Mouse (Mus musculus): ENCODE measurements around the gene Deup1.

Deup1 gene

DNA sequence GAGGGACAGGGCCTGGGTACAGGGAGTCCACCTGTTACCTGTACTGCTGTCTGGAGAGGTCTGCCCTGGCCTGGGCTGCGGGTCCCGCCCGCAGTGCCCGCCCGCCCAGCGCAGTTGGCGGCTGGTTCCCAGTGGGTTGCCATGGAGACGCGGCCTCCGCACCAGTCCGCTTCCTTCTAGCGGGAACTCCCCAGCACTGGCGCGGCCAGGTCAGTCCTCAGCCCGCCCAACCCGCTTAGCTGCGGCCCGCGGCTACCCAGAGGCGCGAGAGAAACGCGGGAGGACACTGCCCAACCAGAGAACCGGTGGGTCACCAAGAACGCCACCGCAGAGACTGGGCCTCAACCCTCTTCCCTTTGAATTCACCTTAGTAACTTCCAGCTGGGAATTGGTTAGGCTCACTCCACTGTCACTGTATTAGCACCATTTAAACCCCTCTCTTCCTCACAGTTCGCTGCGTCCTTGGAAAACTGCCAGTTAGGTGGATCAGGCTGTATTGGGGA, at the start of gene Deup1:
Deup1 (minus strand) TSS at position 149 of the 503 bp plus-strand sequence.
- DNase-seq (ENCODE audit: low spot score) = no peak

DNA sequence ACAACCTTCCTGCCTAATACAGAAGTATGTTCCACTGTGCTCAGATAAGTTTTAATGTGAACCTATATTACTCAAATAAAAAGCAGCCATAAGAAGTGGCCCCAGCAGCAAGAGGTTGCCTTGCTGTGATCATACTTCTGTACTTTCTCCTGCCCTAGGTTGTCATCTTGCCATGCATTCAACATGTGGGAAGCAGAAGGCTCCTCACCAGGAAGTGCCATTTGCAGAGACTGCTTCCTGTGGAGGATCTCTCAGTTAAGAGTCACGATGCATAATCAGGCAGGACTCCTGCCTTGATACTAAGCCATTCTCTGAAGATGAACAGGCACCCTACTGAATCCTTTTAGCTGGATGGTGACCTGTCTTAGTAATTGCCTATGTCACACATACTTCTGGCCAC, 44.5 kb upstream of the Deup1 start:
- no peak for DNase-seq (ENCODE audit: low spot score)

DNA sequence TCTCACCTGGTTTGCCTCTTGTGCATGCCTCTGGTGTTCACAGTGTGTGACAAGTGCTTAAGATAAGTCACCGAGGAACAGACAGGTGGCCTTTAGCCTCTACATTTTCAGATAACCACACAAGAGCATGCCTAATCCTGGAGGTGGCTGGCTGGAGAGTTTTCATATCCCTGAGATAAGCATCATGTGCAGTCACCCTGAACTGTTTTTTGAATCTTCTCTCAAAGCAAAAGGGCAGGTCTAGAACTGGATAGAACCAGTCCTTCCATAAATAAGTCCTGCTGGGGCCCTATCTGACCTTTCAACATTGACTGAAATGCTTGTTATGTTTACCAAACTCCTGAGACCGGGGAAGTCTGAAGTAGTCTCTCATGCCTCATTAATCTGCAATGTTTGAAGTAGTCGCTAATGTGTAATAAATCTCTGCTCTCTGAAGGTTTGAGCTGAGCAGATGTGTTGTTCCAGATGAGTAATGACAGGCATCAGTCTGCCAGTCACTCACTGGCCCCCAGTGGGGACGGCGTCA, 42.3 kb upstream of the Deup1 start:
- no peak for DNase-seq (ENCODE audit: low spot score)

DNA sequence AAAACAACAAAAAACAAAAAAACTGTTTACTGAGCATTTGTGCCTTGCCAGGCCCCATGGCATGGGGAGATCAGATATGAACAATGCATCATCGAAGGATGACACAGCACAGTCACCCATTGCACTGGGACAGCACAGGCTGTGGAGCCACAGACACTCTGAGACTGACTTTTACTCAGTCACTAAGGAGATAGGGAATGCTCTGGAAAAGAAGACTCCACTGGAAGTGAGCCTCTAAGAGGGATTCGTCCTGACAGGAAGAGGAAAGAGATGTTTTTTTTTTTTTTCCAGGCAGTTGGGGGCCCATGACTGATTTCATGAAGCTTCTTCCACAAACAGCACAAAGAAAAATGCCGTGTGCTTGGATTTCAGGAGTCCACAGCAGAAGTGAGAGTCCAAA, 41.7 kb upstream of the Deup1 start:
- no peak for DNase-seq (ENCODE audit: low spot score)

DNA sequence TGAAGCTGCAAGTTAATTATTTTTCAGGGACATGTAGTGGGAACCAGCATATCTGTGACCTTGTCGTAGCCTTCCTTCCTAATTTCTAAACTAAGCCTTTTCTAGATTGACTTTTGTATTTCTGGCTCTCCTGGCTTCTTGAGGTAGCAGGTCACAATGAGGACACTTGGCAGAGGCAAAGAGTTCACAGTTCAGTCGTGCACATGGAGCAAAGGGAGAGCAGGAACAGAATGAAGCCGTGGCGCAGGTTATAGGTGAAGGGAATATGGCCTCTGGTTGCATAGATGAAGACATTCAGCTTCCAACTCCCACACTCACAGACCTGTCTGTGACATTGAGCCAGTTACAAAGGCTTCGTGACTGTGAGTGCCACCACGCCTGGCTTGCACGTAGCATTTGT, 36.9 kb upstream of the Deup1 start:
- no peak for DNase-seq (ENCODE audit: low spot score)

DNA sequence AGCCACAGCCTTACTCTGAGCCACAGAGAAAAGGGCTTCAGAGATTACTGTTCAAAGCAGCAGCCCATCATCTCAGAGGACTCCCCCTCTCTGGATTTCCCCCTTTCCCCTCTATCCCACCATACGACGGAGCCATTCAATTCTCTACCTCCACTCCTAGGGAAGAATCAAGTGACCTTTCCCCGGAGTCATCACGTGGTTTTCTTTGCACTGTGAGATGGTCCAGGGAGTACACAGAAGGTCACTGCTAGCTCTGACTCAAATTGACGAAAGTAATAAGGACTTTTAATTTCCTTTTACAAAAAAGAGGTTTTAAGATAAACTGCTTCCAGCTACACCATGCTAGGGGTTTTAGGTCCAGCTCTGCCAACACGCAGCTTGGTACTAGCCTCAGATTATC, 31.3 kb upstream of the Deup1 start:
- no peak for DNase-seq (ENCODE audit: low spot score)

DNA sequence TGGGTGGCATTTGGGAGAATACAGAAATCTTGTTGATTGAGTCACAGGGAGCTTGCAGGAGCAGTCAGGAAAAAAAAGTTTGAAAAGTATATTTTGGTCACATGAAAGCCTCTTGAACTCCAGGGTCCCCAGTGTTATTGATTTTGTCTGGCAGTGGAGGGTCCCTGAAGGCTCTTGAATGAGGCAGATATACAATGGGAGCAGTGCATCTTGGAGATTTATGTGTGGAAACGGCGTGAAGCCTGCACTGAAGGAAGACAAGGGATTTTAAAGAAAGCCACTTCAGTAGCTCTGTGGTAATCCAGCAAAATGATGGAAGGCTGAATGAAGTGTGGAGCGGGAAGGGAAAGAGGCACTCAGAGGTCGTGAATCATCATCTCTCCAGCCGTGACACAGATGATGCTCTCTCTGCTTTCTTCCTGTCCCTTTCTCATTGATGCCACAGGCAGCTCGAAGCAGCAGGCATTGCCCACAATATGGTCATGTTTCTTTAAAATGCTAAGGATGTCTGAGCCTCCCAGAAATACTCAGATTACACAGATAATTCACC, 30.6 kb upstream of the Deup1 start:
- DNase-seq (ENCODE audit: low spot score) = no peak

DNA sequence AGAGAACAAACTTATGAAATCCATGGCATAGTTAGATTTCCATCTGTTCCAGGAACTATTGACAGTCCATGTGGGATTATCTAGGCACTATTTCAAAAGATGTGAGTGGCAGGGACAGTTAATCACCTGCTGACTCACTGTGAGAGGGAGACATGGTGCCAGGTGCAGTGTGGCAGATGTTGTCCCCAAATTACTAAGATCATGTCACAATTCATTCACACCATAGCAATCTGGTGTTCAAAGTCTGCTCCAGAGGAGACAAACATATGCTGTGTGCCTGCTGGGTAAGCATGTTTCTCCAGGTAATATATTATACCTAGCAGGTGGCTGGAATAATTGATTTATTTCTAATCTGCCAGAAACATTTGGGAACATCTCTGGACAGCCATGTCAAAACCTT, 25.3 kb upstream of the Deup1 start:
- DNase-seq (ENCODE audit: low spot score) = no peak

DNA sequence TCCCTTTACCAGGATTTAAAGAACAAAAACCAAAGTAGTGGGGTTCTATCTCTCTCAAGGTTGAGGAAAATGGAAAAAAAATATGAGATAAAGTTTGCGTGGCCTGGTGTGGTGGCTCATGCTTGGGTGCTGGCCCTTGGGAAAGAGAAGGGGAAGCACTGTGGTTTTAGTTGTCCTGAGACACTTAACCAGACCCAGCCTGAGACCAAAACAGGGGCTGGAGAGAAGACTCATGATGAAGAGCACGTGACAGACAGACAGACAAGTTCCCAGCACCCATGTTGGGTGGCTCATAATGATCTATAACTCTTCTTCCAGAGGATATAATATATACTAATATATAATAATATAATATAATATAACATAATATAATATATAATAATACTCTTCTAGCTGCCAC, 22.2 kb upstream of the Deup1 start:
- DNase-seq (ENCODE audit: low spot score) = no peak

DNA sequence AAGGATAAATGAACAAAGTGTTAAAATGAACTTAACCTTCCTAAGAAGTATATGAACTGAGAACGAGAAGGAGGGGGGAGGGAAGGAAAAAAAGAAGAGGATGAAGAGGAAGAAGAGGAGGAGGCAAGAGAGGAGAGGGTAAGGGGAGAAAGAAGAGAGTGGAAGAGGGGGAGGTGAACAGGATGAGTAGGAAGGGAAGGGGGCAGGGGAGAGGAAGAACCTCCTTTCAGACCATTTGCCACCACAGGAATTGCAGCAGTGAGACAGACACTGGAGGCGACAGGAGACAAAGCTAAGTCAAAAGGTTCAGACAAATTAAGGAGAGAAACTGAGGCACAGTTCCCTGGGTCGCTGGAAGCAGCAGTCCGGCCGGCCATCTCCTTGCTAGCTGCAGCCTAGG, 349 bp downstream of the Deup1 start:
- no peak for DNase-seq (ENCODE audit: low spot score)

DNA sequence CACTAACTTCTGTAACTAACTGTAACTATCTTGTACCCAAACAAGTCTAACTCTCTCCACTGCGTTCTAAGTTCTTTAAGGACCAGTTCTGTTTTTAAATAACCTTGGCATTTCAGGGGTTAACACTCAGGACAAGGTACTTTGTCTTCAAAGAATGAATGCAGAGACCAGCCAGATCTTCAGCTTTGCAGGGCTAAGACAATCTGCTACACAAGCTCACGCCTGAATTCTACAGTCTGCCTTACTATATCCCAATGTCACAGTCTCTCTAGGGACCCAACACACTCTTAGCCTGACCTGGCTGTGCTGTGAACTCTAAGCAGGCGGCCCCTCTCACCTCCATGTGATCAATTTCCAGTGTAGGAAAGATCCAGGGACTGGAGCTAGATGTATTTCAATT, 3.0 kb downstream of the Deup1 start:
- DNase-seq (ENCODE audit: low spot score) = no peak

DNA sequence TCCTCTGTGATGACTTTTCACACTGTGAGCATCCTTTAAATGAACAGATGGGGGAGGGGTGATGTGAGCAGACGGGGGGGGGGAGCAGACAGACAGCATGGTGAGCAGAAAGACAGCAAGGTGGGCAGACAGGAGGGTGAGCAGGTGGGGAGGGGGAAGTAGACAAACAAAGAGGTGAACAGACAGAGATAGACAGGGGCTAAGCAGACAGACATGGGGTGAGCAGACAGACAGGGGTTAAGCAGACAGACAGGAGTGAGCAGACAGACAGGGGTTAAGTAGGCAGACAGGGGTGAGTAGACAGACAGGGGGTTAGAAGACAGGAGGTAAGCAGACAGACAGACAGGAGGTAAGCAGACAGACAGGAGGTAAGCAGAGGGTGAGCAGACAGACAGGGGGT, 8.0 kb downstream of the Deup1 start:
- no peak for DNase-seq (ENCODE audit: low spot score)

DNA sequence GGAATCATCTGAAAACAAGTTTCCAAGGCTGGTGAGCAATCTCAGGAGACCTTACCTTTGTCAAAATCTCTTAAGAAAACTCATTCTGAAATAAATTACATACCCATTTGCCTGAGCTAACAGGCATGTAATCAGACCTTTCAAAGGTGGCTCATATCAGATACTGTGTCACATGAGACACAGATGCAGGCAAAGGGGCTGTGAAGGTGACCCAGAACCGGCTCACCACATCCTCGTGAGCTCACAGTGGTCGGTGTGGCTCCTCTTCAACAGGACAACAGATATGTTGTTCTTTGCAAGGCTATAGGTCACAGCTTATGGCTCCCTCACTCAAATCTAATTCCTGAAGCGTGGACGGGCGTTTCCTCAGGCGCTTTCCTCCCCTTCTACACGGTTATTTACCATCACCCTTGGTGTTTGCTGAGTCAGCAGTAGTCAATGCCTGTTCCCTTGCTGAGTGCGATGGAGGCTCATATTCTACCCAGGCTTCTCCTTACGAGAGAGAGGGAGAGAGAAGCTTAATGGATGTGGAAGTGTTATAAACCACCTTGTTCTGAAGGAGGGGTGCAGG, 8.6 kb downstream of the Deup1 start:
- DNase-seq (ENCODE audit: low spot score) = no peak

DNA sequence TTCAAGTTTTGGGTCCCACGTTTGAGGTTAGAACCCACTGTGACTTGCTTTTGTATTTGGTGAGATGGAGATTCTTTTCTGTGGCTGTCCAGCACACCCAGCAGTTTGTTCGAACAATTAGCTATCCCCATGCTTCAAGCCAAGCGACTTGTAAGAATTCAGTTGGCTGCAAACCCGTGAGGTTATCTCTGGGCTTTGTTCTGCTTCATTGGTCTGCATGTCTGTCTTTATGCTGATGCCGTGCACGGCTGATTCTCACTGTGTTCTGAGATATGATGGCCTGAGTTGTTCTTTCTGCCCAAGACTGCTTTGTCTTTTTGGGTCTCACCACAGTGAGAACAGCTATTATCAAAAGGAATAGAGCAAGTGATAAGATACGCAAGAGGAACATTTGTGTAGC, 10.7 kb downstream of the Deup1 start:
- no peak for DNase-seq (ENCODE audit: low spot score)

DNA sequence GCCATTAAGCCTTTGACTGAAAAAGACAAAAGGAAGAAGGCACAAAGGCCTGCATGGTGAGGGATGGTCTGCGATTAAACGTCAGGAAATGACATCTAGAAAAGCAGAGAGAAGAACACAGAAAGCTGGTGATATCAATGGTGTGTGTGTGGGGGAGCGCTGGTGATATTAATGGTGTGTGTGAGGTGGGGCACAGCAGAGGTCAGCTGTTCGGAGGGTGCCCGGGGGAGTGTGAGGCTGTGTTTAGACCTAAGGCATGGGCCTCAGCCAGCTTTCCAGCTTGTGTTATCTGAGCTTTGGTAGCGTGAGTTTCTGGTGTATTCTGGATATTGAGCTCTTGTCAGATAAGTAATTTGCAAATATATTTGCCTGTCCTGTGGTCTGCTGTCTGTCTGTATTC, 11.3 kb downstream of the Deup1 start:
- no peak for DNase-seq (ENCODE audit: low spot score)

DNA sequence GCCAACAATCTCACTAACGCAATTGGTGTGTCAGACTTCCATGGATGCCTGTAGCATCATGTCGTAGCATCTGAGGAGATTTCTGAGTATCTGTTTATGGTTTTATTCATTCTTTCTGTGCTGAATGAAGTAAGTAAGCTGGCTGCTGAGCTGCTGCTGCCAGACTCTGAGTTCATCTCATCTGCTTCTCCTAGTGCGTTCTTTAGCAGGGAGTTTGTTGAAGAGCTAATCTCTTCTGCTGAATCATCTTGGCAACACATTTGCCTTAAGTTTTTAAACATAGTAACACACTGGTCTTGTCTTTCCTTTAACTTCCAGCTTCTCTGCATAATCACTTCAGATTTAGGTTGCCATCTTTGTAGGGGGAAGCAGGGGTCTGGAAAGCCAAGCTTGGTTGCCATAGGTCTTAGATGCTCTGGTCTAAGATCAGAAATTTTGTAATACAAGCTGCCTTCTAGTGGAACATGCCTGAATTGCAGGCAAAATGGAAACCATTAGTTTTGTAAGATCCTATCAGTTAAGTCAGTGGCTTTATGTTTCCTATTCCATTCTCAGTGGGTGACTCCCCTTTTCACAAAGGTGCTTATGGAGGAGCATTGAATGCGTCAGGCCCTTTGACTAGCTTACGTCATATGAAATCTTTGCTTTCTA, 18.3 kb downstream of the Deup1 start:
- no peak for DNase-seq (ENCODE audit: low spot score)

DNA sequence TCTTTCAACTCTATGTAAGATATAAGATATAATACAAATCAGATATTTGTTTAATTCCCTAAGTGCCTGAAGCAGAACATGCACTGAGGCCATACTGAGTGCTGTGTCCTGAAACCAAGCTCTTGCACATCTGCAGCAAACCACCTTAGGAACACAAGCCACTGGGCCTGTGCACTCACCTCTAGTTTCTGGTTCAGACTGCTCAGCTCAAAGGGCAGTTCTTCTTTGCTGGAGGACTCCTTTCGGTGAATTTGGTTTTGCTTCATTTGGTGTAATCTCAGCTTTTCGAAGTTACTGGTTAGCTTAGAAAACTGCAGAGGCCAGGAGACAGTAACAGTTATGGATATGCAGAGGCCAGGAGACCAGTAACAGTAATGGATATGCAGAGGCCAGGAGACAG, 20.1 kb downstream of the Deup1 start:
- DNase-seq (ENCODE audit: low spot score) = no peak

DNA sequence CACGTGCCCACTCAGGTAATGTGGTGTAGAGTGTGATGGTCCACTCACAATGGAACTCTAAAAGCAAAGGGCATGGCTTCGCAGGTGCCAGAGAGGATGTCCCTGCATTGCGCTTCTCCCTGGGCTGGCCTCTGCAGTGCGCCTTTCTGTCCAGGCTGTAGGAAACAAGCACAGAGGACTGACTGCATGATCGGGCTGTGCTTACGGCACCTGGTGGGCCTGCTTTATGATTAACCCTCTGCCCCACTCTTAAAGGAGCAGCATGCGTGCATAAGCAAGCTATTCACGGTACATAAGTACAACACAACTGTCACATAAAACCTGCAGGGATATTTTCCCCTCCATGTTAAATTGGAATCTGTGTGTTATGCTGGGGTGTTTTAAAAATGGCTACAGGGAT, 24.6 kb downstream of the Deup1 start:
- DNase-seq (ENCODE audit: low spot score) = no peak

DNA sequence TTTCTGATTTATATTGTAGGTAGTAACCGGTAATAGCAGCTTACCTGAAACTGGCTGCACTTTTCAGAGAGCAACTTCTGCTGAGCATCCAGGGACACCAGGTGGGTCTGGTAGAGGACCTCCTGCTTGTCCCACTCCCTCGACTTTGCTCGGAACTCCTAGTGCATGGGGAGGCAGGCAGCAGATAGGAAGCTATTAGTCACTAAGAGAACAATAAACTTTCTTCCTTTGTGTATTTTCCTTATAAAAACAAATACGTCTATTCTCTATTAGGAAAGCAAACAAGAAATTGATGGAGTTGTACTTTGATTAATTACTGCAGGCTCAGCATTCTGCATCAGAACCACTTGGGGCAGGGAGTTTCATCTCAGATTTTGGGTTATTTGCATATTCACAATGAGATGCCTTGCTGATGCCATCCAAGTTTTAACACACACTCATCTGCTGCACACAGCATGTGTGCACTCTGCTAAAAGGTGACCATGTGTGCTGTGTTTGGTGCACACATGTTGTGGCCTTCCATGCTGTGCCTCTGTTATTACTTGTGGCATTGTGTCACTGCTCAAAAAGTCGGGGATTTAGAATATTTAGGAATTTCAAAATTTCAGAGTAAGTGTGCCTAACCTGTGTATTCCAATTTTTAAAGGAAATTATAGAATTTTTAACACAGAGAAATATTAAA, 26.7 kb downstream of the Deup1 start:
- no peak for DNase-seq (ENCODE audit: low spot score)

DNA sequence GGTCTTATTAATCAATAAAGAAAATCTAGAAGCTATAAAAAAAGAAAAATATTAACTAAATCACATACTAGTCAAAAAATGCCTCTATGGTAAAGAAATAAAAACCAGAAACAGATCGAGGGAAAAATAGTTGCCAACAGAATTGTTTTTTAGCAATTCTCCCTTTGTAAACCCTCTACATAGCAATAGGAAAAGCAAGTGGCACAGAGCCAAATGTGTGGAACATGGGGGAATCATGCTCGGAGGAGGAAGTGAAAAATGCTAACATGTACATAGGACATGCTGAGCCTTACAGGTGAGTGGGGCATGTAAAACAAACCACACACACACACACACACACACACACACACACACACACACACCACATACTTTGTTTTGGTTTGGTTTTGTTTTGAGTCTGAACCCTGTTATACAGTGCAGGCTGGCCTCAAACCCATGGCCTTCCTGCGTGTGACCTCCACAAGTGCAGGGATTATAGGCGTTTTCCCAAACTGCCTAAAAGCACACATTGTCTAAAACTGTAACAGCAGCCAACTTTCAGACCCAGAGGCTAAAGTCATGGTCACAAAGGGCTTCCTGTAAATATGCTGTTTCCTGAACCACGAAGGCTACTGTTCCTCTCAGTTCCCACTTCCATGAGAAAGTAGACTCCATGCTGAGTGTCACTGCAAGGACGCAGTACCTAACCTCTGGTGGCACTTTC, 27.4 kb downstream of the Deup1 start:
- DNase-seq (ENCODE audit: low spot score) = no peak

DNA sequence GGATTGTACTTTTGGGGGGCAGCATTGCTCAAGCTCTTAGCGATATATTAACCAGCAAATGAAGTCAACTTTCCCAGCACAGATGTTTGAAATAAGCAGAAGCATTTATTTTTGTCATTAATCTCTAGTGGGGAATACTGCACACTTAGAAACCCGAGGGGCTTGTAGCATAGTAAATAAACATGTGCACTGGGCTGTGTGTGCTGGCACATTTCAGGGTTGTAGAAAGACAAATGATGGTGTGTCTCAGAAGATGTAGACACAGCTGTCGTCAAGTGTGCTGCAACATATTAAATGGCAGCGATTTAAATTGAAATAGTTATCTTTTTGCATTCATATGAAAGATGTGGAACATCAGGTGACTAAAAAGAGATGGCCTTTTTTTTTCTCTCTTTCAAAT, 31.1 kb downstream of the Deup1 start:
- no peak for DNase-seq (ENCODE audit: low spot score)

DNA sequence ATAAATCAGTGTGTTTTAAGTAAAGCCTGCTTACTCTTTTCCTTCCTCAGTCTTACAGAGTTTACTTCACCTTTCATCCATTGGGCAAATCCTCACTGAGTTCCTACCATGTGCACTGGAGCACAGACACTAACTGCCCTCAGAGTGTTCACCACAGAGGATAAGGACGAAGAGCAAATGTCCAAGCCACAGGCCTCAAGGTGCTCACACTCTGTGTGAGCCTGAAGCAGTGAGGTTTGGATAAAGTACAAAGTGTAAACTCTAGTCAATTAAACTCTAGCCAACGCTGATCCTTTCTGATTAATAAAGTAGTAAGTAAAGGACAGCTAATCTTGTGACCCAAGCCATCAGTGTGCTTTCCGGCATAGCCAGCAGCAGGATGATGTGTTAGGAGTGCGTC, 33.6 kb downstream of the Deup1 start:
- DNase-seq (ENCODE audit: low spot score) = no peak

Data from MN1 (cell line).